Mouse (Mus musculus) CH12.LX (cell line): ENCODE data around the gene Pkhd1. TPM values are rescaled to one million over a fixed set of nuclear protein-coding genes. Genes with fewer than 3 reads are reported as not detected.

Experiments used
- DNase-seq: peaks from one replicate; pipeline ENCODE4 v3.0.0-alpha.2; 2013; ENCODE audit errors: extremely low read depth
- H3K27ac ChIP-seq: 2 replicates; pipeline ENCODE4 v1.5.1; 2012; ENCODE audit warnings: low read depth, mild to moderate bottlenecking, control low read depth, moderate library complexity; ENCODE audit not compliant: insufficient read depth
- H3K27me3 ChIP-seq: replicated peaks from 2 replicates; pipeline ENCODE3; 2012; ENCODE audit warnings: inconsistent platforms
- H3K36me3 ChIP-seq, 2 experiments: replicated peaks in 1 of 2; 2 replicates each; pipeline versions ENCODE3 to v1.6.1; 2012; ENCODE audit warnings: inconsistent platforms in 1 of 2, low read length in 1 of 2, mild to moderate bottlenecking in 1 of 2, mixed read lengths in 1 of 2, moderate library complexity in 1 of 2; ENCODE audit not compliant: control insufficient read depth in 1 of 2, insufficient read depth in 1 of 2
- H3K4me1 ChIP-seq, 2 experiments: 2 replicates each; pipeline ENCODE4 v1.6.1; 2012; ENCODE audit warnings: inconsistent platforms in 1 of 2, moderate library complexity in 1 of 2; ENCODE audit not compliant: insufficient read depth in 2 of 2, control insufficient read depth in 1 of 2
- H3K4me2 ChIP-seq: 2 replicates; pipeline ENCODE4 v1.6.1; 2012; ENCODE audit warnings: low read depth, mild to moderate bottlenecking, control low read depth; ENCODE audit not compliant: poor library complexity, insufficient read depth, severe bottlenecking
- H3K4me3 ChIP-seq, 3 experiments: fragments of 150-350 bp in 1 of 3; sonication (generic) in 1 of 3; replicated peaks in 1 of 3; 2 replicates each; pipeline versions ENCODE3 to v1.5.1; 2011 to 2012; ENCODE audit warnings: low read depth in 2 of 3, low read length in 2 of 3, mild to moderate bottlenecking in 2 of 3, moderate library complexity in 2 of 3, control low read depth in 1 of 3, improper control_type of control experiment in 1 of 3, inconsistent platforms in 1 of 3, mixed read lengths in 1 of 3; ENCODE audit not compliant: poor library complexity in 1 of 3
- H3K79me2 ChIP-seq: replicated peaks from 2 replicates; pipeline ENCODE4 v1.6.1; 2012; ENCODE audit warnings: mild to moderate bottlenecking, moderate library complexity; ENCODE audit not compliant: control insufficient read depth, poor library complexity, insufficient read depth, severe bottlenecking; ENCODE audit errors: extremely low read depth
- H3K9ac ChIP-seq: 2 replicates; pipeline ENCODE4 v1.6.1; 2012; ENCODE audit warnings: low read depth, mild to moderate bottlenecking, control low read depth, moderate library complexity; ENCODE audit not compliant: insufficient read depth
- H3K9me3 ChIP-seq: replicated peaks from 2 replicates; pipeline ENCODE3; 2012; ENCODE audit warnings: low read length, inconsistent platforms, mixed read lengths
- BHLHE40 ChIP-seq: IDR thresholded peaks from 2 replicates; pipeline ENCODE4 v1.6.1; 2011; ENCODE audit warnings: mild to moderate bottlenecking, low read depth, low read length, improper control_type of control experiment
- ELF1 ChIP-seq: IDR thresholded peaks from 2 replicates; pipeline ENCODE4 v1.6.1; 2014; ENCODE audit warnings: low read depth, mild to moderate bottlenecking, inconsistent platforms, low read length, improper control_type of control experiment
- ETS1 ChIP-seq: conservative IDR thresholded peaks from 2 replicates; pipeline ENCODE4 v1.6.1; 2012; ENCODE audit warnings: low read depth, mild to moderate bottlenecking, inconsistent platforms, low read length, improper control_type of control experiment, moderate library complexity
- GABPA ChIP-seq: IDR thresholded peaks from 2 replicates; pipeline ENCODE4 v1.6.1; 2012; ENCODE audit warnings: low read depth, low read length, improper control_type of control experiment, inconsistent platforms; ENCODE audit not compliant: insufficient replicate concordance
- HCFC1 ChIP-seq: IDR thresholded peaks from 2 replicates; pipeline ENCODE4 v1.6.1; 2012; ENCODE audit warnings: low read depth, mild to moderate bottlenecking, inconsistent platforms, low read length, improper control_type of control experiment
- IRF4 ChIP-seq: IDR thresholded peaks from 2 replicates; pipeline ENCODE4 v1.6.1; 2014; ENCODE audit warnings: low read depth, mild to moderate bottlenecking, inconsistent platforms, low read length, improper control_type of control experiment
- JUND ChIP-seq: conservative IDR thresholded peaks from 2 replicates; pipeline ENCODE4 v1.6.1; 2011; ENCODE audit warnings: low read depth, low read length, improper control_type of control experiment
- KAT2A ChIP-seq: IDR thresholded peaks from 2 replicates; pipeline ENCODE4 v1.6.1; 2012; ENCODE audit warnings: low read length, improper control_type of control experiment, inconsistent platforms; ENCODE audit not compliant: insufficient replicate concordance
- MAZ ChIP-seq: IDR thresholded peaks from 2 replicates; pipeline ENCODE4 v1.6.1; 2012; ENCODE audit warnings: low read depth, mild to moderate bottlenecking, inconsistent platforms, low read length, improper control_type of control experiment, moderate library complexity
- MEF2A ChIP-seq: IDR thresholded peaks from 2 replicates; pipeline ENCODE4 v1.6.1; 2014; ENCODE audit warnings: low read depth, mild to moderate bottlenecking, inconsistent platforms, low read length, improper control_type of control experiment, borderline replicate concordance
- MYC ChIP-seq: IDR thresholded peaks from 2 replicates; pipeline ENCODE4 v1.6.1; 2011; ENCODE audit warnings: low read depth, mild to moderate bottlenecking, improper control_type of control experiment, low read length
- POLR2AphosphoS2 ChIP-seq: IDR thresholded peaks from 2 replicates; pipeline ENCODE4 v1.6.1; 2011; ENCODE audit warnings: low read depth, low read length, improper control_type of control experiment
- RAD21 ChIP-seq: IDR thresholded peaks from 2 replicates; pipeline ENCODE4 v1.6.1; 2011; ENCODE audit warnings: low read depth, mild to moderate bottlenecking, low read length, improper control_type of control experiment, moderate library complexity
- RCOR1 ChIP-seq: conservative IDR thresholded peaks from 2 replicates; pipeline ENCODE4 v1.6.1; 2012; ENCODE audit warnings: low read depth, mild to moderate bottlenecking, inconsistent platforms, low read length, improper control_type of control experiment
- TBP ChIP-seq: conservative IDR thresholded peaks from 2 replicates; pipeline ENCODE4 v1.6.1; 2011; ENCODE audit warnings: low read depth, low read length, improper control_type of control experiment
- TCF12 ChIP-seq: IDR thresholded peaks from 2 replicates; pipeline ENCODE4 v1.6.1; 2014; ENCODE audit warnings: low read depth, mild to moderate bottlenecking, inconsistent platforms, low read length, improper control_type of control experiment
- ZMIZ1 ChIP-seq: IDR thresholded peaks from 2 replicates; pipeline ENCODE4 v1.6.1; 2012; ENCODE audit warnings: low read depth, mild to moderate bottlenecking, inconsistent platforms, low read length, improper control_type of control experiment
- dilution Hi-C: fragments of 300-500 bp; cut with MboI; formaldehyde crosslinking; loops from 2 replicates; pipeline ENCODE4 v1.14.3; 2020; ENCODE audit warnings: low sequenced_read_pairs; ENCODE audit not compliant: extremely low pct_unique_long_range_greater_than_20kb, extremely low pct_ligation_motif_present
- in situ Hi-C: fragments of 300-500 bp; cut with MboI; formaldehyde crosslinking; loops from 3 replicates; pipeline ENCODE4 v1.14.3; 2019; ENCODE audit warnings: low sequenced_read_pairs, low pct_ligation_motif_present, low pct_unique_long_range_greater_than_20kb, mixed read lengths
- polyA plus RNA-seq: library from polyadenylated mRNA; unstranded; fragments of >175 nt; gene quantifications from 2 replicates; pipeline ENCODE4 v1.2.1, GENCODE M21; 2012; ENCODE audit warnings: low read depth; ENCODE audit not compliant: insufficient read length
- total RNA-seq, 2 experiments: library from RNA; depleted of rRNA; stranded (reverse); fragments of 300-350 nt in 1 of 2; fragments of >200 nt in 1 of 2; gene quantifications; 2 replicates each; pipeline ENCODE4 v1.2.3; 2012 to 2014

Gene Pkhd1
- total and polyA plus RNA-seq, 3 experiments = not detected

GRCm38 (mm10) chr1:20590488-20590887, 27.4 kb downstream of the Pkhd1 start:
- no peaks in the 10 kb centered on the region for H3K27me3 ChIP-seq
- no peak overlapping the region for H3K4me3 ChIP-seq
- H3K36me3 ChIP-seq = no peaks in the 10 kb centered on the region
- no peak for TF ChIP-seq MYC
- no peak overlapping the region for H3K9ac ChIP-seq
- dilution Hi-C loops (no loop called here), in situ Hi-C loops (no loop called here)
- no peaks in the 10 kb centered on the region for H3K79me2 ChIP-seq
- no peaks in the 10 kb centered on the region for H3K4me1 ChIP-seq
- no peak overlapping the region for H3K4me2 ChIP-seq
- H3K27ac ChIP-seq = no peak overlapping the region
- no peak for DNase-seq
- H3K9me3 ChIP-seq = no peaks in the 10 kb centered on the region

GRCm38 (mm10) chr1:20571469-20571868, 46.4 kb downstream of the Pkhd1 start:
- TF ChIP-seq BHLHE40 = no peak
- no peak for TF ChIP-seq ETS1
- TF ChIP-seq GABPA = no peak
- no peak for TF ChIP-seq RAD21
- no peak for TF ChIP-seq POLR2AphosphoS2
- TF ChIP-seq MEF2A = no peak
- TF ChIP-seq ZMIZ1 = no peak
- no peak for TF ChIP-seq MAZ
- TF ChIP-seq RCOR1 = no peak
- TF ChIP-seq IRF4 = no peak
- no peak for TF ChIP-seq KAT2A
- no peak for TF ChIP-seq HCFC1
- Histone ChIP-seq H3K4me3 (no peak overlapping the region), H3K4me2 (no peak overlapping the region), H3K4me1 (no peaks in the 10 kb centered on the region), H3K9ac (no peak overlapping the region), H3K79me2 (no peaks in the 10 kb centered on the region), H3K36me3 (no peaks in the 10 kb centered on the region), H3K27me3 (no peaks in the 10 kb centered on the region), H3K9me3 (no peaks in the 10 kb centered on the region), H3K27ac (no peak overlapping the region)
- no peak for DNase-seq
- dilution Hi-C loops = no loop called here
- in situ Hi-C loops = no loop called here

GRCm38 (mm10) chr1:20569430-20569829, 48.4 kb downstream of the Pkhd1 start:
- dilution Hi-C loops = no loop called here
- Histone ChIP-seq H3K36me3 (no peaks in the 10 kb centered on the region), H3K4me1 (no peaks in the 10 kb centered on the region), H3K4me3 (no peak overlapping the region), H3K9me3 (no peaks in the 10 kb centered on the region), H3K4me2 (no peak overlapping the region), H3K9ac (no peak overlapping the region), H3K27ac (no peak overlapping the region), H3K27me3 (no peaks in the 10 kb centered on the region), H3K79me2 (no peaks in the 10 kb centered on the region)
- no peak for DNase-seq
- no peak for TF ChIP-seq TBP
- no peak for TF ChIP-seq JUND
- TF ChIP-seq TCF12 = no peak
- no peak for TF ChIP-seq ELF1
- TF ChIP-seq ZMIZ1 = no peak
- no peak for TF ChIP-seq ETS1
- in situ Hi-C loops = no loop called here
